ENCODE assay signal across 8 mouse cellular contexts in genomic region chr6:91679095-91679577, GRCm38 (mm10). TPM values are rescaled to one million over a fixed set of nuclear protein-coding genes. Genes with fewer than 3 reads are reported as not detected.
DNase-seq lines count a peak whose midpoint lies in the region; ATAC-seq and TF ChIP-seq lines count a peak whose summit lies in the region.

No protein-coding gene starts in this region.

- peak; percentile 33 to 44 for DNase-seq in left cerebral cortex, adult 18-20 months (ENCODE audit: low spot score in 2 of 2)
- no peak for DNase-seq in left cerebral cortex, adult 11 months (ENCODE audit: low spot score)
- DNase-seq in heart, adult 9 months (ENCODE audit: low spot score in 2 of 2) = peak; percentile 78 to 82
- peak; percentile 32 to 47 for DNase-seq in left cerebral cortex, adult 2 months (ENCODE audit: extremely low spot score in 1 of 2, low spot score in 2 of 2)
- peak; percentile 65 to 80 for DNase-seq in monocyte, adult 2 months (ENCODE audit: low read depth in 1 of 2, low spot score in 2 of 2)
- DNase-seq in thymus, postnatal 10 days (ENCODE audit: low spot score in 2 of 2) = peak; percentile 93 to 96
- DNase-seq in cerebellum, adult 9-10 months = no peak

- ATAC-seq in activated CD4-positive, CD25-positive, alpha-beta regulatory T cell, adult 4 months = peak; percentile 73

- 0 out of 2 replicates have a peak overlapping the region, but pooled peaks have one; percentile 13 for H3K4me3 ChIP-seq in left cerebral cortex, adult 2 months

- TF ChIP-seq CTCF in left cerebral cortex, adult 2 months (IDR thresholded peaks at IDR 0.05) = no peak

- peak overlapping the region; percentile 55 for H3K27ac ChIP-seq in left cerebral cortex, adult 2 months

- intact Hi-C loops in left cerebral cortex, adult 2 months (cut with DNase I) = no loop called here

RNA-seq across cellular contexts. Expression of gene Slc6a6, which starts 4.7 kb away (rescaled TPM):
- total RNA-seq in left cerebral cortex, adult 18-20 months (2021) = 100 to 1,000 TPM; 134 to 137 TPM
- polyA plus RNA-seq in activated CD4-positive, CD25-positive, alpha-beta regulatory T cell, adult 4 months (2017; shearing (Covaris generic)) = 10 to 100 TPM; 34.3 to 47.9 TPM
- 100 to 1,000 TPM; 127 to 147 TPM for total RNA-seq in left cerebral cortex, adult 2 months (2021)

Comparison
In these comparisons a context has a peak if more than half of its experiments do, and no peak if none do; other contexts are left out.
1. DNase-seq: peak in left cerebral cortex, adult 18-20 months (2 of 2), heart, adult 9 months (2 of 2), left cerebral cortex, adult 2 months (2 of 2), monocyte, adult 2 months (2 of 2) and thymus, postnatal 10 days (2 of 2); none in left cerebral cortex, adult 11 months (single experiment) and cerebellum, adult 9-10 months (single experiment).